Mouse (Mus musculus) testis, adult 2 months (tissue): ENCODE measurements around the gene Ccnb2.

Experiments
- CTCF ChIP-seq: fragments of 200-500 bp; IDR thresholded peaks from 2 replicates; pipeline ENCODE4 v1.5.1; 2012; ENCODE audit warnings: low read depth, mild to moderate bottlenecking, inconsistent platforms, low read length, moderate library complexity; ENCODE audit not compliant: control insufficient read depth, insufficient read depth, insufficient replicate concordance
- POLR2A ChIP-seq: fragments of 200-500 bp; IDR thresholded peaks from 2 replicates; pipeline ENCODE4 v1.6.1; 2012; ENCODE audit warnings: low read depth, mild to moderate bottlenecking, inconsistent platforms, low read length, moderate library complexity; ENCODE audit not compliant: control insufficient read depth

GRCm38 (mm10) chr9:70359402-70360131, 61.8 kb downstream of the Ccnb2 start:
- no peak for TF ChIP-seq CTCF
- TF ChIP-seq POLR2A: no peak
